Mouse (Mus musculus): ENCODE measurements around the gene Chd8. TPM values are rescaled to one million over a fixed set of nuclear protein-coding genes. Genes with fewer than 3 reads are reported as not detected.

Gene Chd8
- polyA plus RNA-seq (2012; rRNA removed; ENCODE audit: low replicate concordance) = 26.5 and 40.1 TPM in 2 replicates

GRCm38 (mm10) chr14:52257484-52258213 lies at the start of gene Chd8:
Gene Chd8 (minus strand): TSS chr14:52257780.

DNA sequence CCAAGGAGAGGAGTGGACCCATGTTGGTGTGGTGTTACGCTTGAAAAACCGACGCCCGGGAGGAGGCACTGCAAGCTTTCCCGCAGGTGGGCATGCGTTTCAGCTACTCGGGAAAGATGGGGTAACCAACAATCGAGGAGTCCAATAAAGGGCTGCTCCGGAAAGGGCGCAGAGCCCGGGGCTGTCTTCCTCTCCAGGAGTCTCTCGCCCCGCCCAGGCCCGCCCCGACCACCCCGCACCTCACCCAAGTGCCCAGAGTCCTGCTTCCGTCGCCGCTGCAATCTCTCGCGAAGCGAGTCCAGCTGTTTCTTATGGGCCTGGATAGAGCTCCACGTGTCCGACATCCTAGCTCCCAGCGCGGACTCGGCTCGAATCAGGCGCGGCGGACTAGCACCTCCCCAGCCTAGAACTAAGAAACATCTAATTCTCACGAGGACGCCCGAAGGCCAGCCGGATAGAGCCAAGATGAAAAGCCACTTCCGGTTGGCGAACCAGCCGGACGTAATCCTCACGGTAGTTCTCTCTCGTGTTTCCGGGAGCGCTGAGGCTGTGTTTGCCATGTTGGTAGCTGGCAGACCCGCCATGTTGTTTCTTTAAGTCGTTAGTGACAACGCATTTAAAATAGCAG lies 47.2 kb upstream of the Chd8 start, which contains the start of gene Mettl3:
Mettl3 (minus strand) TSS at position 485 of the 628 bp plus-strand sequence.

DNA sequence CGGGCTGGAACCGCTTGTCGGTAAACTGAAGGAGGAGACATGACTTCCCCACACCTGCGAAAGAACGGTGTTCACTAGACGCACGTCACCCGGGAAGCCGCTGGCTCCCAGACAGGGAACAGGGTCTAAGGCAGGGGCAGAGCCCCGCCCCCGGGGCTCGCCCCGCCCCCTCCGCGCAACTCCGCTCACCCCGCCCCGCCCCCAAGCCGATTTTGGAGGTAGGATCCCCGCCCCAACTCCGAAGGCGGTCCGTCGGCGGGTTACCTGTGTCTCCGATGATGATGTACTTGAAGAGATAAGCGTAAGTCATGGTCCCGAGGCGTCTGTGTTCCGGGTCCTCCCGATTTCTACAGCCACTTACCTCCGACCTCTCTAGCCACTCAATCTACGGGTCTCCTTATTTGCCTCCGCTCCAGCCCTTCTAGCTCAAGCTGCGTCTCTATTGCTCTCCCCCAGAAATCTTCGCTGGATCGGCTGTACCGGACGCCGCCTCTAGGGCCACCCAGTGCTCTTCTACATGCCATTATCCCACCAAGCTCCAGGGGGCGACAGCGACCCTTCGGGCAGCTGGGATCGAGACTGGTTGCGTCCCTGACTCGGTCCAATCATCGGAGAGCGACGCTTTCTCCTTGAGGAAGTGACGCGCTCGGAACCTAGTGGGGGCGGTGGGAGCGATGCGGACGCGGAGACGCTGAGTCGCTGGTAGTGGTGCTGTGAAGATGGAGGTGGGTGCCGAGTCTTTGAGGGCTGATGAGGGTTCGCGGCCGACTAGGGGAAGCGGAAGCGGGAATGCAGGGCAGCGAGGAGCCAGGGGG lies 21.6 kb upstream of the Chd8 start, which contains the start of the genes Tox4 and Rab2b:
Tox4 (plus strand) TSS at position 215 of the 815 bp plus-strand sequence.
Rab2b (minus strand) TSS at position 614 of the 815 bp plus-strand sequence.

GRCm38 (mm10) chr14:52197156-52197878 lies 60.3 kb downstream of the Chd8 start, which contains the start of gene Supt16:
Gene Supt16 (minus strand): TSS chr14:52197416.

Other genes starting within 250 kb of the Chd8 start
- gene Tmem253, start 242.1 kb downstream of the Chd8 start, polyA plus RNA-seq (2012; rRNA removed; ENCODE audit: low replicate concordance) = 0.84 and 0.99 TPM in 2 replicates
- 64.1 and 86.8 TPM in 2 replicates for gene Zfp219, start 237.0 kb downstream of the Chd8 start, polyA plus RNA-seq (2012; rRNA removed; ENCODE audit: low replicate concordance)
- not detected in 2 replicates for gene Olfr221, start 215.3 kb downstream of the Chd8 start, polyA plus RNA-seq (2012; rRNA removed; ENCODE audit: low replicate concordance)
- 56.3 and 109 TPM in 2 replicates for gene Hnrnpc, start 153.8 kb downstream of the Chd8 start, polyA plus RNA-seq (2012; rRNA removed; ENCODE audit: low replicate concordance)
- 1.0 and 2.4 TPM in 2 replicates for gene Rpgrip1, start 147.1 kb downstream of the Chd8 start, polyA plus RNA-seq (2012; rRNA removed; ENCODE audit: low replicate concordance)
- gene Supt16, start 60.4 kb downstream of the Chd8 start, polyA plus RNA-seq (2012; rRNA removed; ENCODE audit: low replicate concordance) = 8.7 and 17.8 TPM in 2 replicates
- 31.8 and 44.0 TPM in 2 replicates for gene Tox4, start 21.4 kb upstream of the Chd8 start, polyA plus RNA-seq (2012; rRNA removed; ENCODE audit: low replicate concordance)
- gene Rab2b, start 21.8 kb upstream of the Chd8 start, polyA plus RNA-seq (2012; rRNA removed; ENCODE audit: low replicate concordance) = 16.9 and 18.2 TPM in 2 replicates
- gene Mettl3, start 47.3 kb upstream of the Chd8 start, polyA plus RNA-seq (2012; rRNA removed; ENCODE audit: low replicate concordance) = 16.8 and 29.3 TPM in 2 replicates
- 2.9 and 15.6 TPM in 2 replicates for gene Sall2, start 71.0 kb upstream of the Chd8 start, polyA plus RNA-seq (2012; rRNA removed; ENCODE audit: low replicate concordance)
- gene Olfr1513, start 98.6 kb upstream of the Chd8 start, polyA plus RNA-seq (2012; rRNA removed; ENCODE audit: low replicate concordance) = not detected in 2 replicates
- gene Olfr1512, start 121.4 kb upstream of the Chd8 start, polyA plus RNA-seq (2012; rRNA removed; ENCODE audit: low replicate concordance) = not detected in 2 replicates
- not detected in 2 replicates for gene Olfr1511, start 139.6 kb upstream of the Chd8 start, polyA plus RNA-seq (2012; rRNA removed; ENCODE audit: low replicate concordance)
- gene Olfr1510, start 156.6 kb upstream of the Chd8 start, polyA plus RNA-seq (2012; rRNA removed; ENCODE audit: low replicate concordance) = not detected in 2 replicates
- gene Olfr1509, start 185.2 kb upstream of the Chd8 start, polyA plus RNA-seq (2012; rRNA removed; ENCODE audit: low replicate concordance) = not detected in 2 replicates
- gene Olfr1508, start 209.7 kb upstream of the Chd8 start, polyA plus RNA-seq (2012; rRNA removed; ENCODE audit: low replicate concordance) = 0.03 TPM in 1 of 2 replicates, not detected in the other
- gene Olfr1507, start 238.0 kb upstream of the Chd8 start, polyA plus RNA-seq (2012; rRNA removed; ENCODE audit: low replicate concordance) = not detected in 2 replicates